Mouse (Mus musculus): Measurements from ENCODE around the gene Zfhx3.

Zfhx3 gene

DNA sequence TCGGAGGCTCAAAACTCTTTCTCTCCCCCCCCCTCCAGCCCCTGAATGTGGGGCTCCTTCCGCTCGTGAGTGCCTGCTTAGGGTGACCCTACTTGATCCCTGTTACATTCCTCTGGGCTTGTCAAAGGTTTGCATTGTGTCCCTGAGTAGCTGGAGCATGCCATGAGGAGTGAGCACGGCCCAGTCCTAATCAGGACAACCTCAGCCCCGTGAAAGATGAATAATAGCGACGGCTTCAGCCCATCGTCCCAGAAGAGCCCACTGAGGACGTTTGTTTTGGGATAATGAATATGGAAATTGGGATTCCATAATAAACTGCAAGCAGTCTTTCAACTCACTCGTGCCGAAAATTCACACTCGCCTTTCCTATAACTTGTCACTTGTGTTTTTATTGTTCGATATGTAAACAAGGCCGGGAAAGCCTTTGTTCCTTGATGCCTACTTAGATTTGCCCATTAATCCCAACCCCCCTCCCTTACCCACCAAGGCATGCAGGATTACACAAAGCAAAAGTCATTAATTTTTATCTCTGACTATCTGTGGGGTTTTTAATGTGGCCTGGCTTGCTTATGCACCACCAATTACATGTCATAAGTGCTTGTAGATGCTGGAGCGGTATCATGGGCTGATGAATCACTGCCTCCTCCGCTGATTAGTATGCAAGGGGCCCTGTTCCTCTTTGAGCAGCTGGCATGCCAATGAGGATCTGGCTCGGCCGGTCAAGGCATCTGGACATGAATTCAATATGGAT lies 512.3 kb downstream of the Zfhx3 start:
- no peak for DNase-seq (ENCODE audit: low spot score in 2 of 2)

DNA sequence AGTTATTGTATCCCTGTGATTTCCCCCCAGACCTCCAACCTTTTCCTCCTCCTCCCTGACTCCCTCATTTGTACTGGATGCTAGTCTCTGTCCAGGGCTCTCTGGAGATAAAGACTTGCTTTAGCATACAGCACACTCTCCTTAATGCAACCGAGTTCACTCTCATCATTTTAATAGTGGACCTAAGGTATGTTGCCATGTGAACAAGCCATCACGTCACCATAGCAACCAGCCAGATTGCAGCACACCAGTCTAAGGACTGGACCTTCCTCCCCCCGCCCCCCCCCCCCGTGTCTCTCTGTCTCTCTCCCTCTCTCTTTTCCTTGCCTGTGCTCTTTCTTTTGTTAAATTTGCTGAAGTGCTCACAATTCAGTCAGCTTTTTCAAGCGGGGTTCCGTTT lies 524.2 kb downstream of the Zfhx3 start:
- no peak for DNase-seq (ENCODE audit: low spot score in 2 of 2)

DNA sequence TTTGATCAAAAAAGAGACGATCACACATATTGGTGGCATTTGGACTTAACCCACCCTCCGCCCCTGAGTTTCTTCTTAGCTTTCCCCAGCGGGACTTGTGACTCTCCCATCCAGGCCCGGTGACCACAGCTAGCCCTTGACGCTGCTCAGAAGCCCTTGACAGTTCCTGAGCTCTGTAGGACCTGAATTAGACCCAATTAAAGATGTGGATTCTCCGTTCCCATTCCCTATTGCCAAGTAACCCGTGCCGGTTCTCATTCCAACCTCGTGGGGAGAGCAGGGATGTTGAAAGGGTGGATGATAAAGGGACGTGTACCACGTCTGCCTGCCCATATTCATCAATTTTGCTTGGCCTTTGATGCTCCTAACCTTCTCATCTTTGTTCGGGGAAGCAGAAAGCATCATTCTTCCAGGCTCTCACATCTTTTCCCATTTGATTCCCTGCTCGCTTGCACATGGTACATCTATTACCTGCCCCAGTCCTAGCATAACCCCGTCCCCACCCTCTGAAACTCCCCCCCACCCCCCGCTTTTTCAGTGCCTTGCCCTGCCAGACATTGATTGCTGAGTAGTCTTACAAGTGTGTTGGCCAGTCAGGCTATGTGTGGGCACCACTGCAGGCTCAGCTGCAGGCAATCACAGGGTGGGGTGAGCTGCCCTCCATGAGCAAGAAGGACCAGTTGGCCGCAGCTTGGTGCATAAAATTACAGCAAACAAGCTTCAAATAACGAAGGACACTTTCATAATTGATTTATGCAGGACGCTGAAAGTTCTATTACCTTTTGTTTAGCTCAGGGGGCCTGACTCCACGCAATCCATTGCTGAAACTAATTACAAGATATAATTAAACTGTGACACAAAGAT lies 525.0 kb downstream of the Zfhx3 start:
- DNase-seq (ENCODE audit: low spot score in 2 of 2): no peak

DNA sequence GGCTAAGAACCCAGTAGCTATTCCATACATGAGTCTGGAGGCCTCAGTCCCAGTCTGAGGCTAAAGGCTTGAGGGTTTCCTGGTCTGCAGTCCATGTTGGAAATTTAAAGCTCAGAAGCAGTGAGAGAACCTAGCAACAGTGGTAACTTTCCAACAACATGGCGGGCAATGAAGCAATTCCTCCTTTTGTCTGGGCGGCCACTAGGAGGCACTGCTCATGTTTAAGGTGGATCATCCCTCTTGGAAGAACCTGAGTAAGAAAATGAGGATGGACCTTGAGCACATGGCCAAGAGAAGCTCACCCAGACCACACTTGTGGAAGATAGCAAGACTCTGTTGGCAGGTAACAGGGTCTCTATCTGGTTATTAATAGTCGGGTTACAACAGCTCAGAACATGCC lies 527.8 kb downstream of the Zfhx3 start:
- no peak for DNase-seq (ENCODE audit: low spot score in 2 of 2)

GRCm38 (mm10) chr8:108474556-108474955 lies 532.1 kb downstream of the Zfhx3 start:
- DNase-seq (ENCODE audit: low spot score in 2 of 2): no peak

GRCm38 (mm10) chr8:108478131-108478530 lies 535.7 kb downstream of the Zfhx3 start:
- no peak for DNase-seq (ENCODE audit: low spot score in 2 of 2)

DNA sequence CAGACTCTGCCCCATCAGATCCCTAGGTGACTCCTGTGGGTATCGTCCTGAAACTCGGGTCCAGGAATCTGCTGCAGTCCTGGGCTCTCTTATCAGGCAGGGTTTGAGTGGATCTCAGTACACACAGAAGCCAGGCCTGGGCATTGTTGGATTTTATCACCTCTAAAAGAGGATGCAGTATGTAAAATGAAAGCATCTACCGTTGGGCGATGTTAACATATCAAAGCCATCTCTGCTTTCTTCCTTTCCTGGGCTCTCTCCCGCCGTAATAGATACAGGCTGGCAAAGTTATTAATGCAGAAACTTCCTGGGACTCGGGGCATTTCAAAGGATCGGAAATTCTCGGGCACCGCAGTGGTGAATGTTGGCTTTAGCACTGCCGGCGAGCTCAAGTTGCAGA lies 537.7 kb downstream of the Zfhx3 start:
- DNase-seq (ENCODE audit: low spot score in 2 of 2): no peak

- DNase-seq (ENCODE audit: low spot score in 2 of 2): no peak
Measured at GRCm38 (mm10) chr8:108481167-108481815, 538.8 kb downstream of the Zfhx3 start.

- DNase-seq (ENCODE audit: low spot score in 2 of 2): no peak
Measured at GRCm38 (mm10) chr8:108496101-108496500, 553.7 kb downstream of the Zfhx3 start.

DNA sequence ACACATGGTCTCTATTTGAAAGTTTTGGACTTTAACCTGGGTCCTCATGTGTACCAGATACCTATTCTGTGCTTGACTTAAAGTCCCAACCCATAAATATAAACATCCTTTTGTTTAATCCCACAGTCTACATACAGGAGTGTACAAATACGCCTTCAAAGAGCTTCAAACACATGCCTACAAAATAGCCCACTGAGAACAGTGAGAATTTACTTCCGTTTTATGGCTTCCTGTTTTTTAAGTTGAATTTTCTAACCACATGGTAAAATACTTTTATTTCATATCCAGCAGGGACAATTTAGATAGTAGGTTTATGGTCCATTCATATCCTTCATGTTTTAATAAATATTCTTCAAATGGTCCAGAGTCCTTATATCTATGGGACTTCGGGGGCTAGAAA lies 564.3 kb downstream of the Zfhx3 start:
- DNase-seq (ENCODE audit: low spot score in 2 of 2): no peak

GRCm38 (mm10) chr8:108507769-108508168 lies 565.3 kb downstream of the Zfhx3 start:
- no peak for DNase-seq (ENCODE audit: low spot score in 2 of 2)

- DNase-seq (ENCODE audit: low spot score in 2 of 2): no peak
Measured at GRCm38 (mm10) chr8:108510641-108511325, 568.3 kb downstream of the Zfhx3 start.

DNA sequence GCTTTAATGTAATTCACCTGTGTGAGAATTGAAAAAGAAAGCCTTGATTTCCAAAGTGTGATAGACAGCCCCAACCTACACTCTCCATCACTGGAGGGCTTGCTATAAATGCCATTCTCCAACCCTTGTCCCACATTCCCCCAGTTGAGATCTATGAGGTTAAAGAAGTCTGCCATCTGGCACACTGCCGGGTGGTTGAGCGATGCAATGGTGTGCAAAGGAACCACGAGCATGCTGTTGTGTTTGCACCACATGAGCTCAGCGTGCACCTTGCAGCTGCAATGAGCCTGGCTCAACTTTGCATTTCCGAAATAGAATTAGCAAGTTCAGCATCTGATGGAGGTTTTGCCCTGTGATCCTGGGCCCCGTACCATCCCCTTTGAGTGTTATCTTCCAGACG lies 575.7 kb downstream of the Zfhx3 start:
- no peak for DNase-seq (ENCODE audit: low spot score in 2 of 2)

DNA sequence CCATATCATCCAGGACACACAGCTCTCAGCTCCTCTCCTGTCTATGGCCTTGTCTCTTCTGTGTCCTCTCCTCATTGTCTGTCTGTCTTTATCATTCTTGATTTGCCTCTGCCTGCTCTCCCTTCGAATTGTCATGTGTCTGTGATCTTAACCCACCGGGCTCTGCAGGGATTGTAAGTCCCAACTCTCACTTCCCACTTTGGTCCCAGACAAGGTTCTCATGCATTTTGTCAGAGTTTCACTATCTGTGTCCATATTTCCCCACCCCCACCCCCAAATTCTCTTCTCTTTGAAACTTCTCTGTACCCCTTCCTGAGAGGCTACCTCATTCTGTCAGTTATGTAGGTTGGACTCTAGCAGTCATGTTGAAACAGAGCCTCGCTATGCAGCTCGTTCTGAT lies 579.6 kb downstream of the Zfhx3 start:
- no peak for DNase-seq (ENCODE audit: low spot score in 2 of 2)

DNA sequence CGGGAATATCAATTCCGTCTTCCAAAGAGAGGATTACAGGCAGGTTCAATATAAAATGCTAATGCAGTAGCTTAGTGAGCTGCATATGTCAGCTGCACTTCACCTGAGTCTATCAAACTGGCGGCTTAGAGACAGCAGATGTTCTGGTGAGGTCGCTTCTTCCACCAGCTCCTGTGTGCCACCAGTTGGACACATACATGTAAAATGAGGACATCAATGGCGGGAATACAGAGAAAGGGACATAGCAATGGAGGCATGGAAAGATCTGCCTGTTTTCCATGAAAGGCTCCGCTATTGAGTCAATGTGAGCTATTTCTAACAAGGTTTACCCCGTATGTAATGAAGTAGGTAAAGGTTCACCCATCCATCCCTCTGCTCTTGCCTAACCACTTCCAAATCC lies 587.0 kb downstream of the Zfhx3 start:
- no peak for DNase-seq (ENCODE audit: low spot score in 2 of 2)

- DNase-seq (ENCODE audit: low spot score in 2 of 2): no peak
Measured at GRCm38 (mm10) chr8:108535121-108535876, 592.9 kb downstream of the Zfhx3 start.

DNA sequence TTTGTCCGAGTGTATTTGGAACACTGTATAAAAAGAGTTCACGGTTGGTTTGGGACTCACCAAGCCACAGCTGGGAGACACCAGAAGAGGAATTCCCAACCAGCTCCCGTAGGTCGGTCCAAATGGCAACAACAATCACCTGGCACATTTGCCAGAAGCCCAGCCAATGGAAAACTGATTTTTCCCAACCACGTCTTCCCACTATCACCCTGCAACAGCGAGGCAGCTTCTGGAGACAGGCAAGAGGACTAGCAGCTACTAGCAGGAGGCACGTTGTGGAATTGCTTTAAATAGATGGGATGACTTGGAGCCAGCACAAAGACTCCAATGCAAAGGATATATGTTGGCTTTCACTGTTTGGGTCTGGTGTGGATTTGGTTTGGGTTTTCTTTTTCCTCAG lies 593.7 kb downstream of the Zfhx3 start:
- DNase-seq (ENCODE audit: low spot score in 2 of 2): no peak

GRCm38 (mm10) chr8:108536911-108537351 lies 594.5 kb downstream of the Zfhx3 start:
- DNase-seq (ENCODE audit: low spot score in 2 of 2): no peak

GRCm38 (mm10) chr8:108537686-108538551 lies 595.5 kb downstream of the Zfhx3 start:
- no peak for DNase-seq (ENCODE audit: low spot score in 2 of 2)

GRCm38 (mm10) chr8:108538929-108539555 lies 596.6 kb downstream of the Zfhx3 start:
- DNase-seq (ENCODE audit: low spot score in 2 of 2): no peak

Data from spleen, postnatal 4 days (tissue).